Mouse (Mus musculus): ENCODE measurements at regions not wholly inside any gene's neighbourhood (a gene's known extent, or its start where the extent isn't known, plus 50 kb on each side); places are given as distances from the start of the nearest gene placed in this dataset.
"Not testable (repeated sequence)": the region's sequence is repeated elsewhere in the genome, so short reads cannot be mapped to it uniquely, and the experiment has no call there.

- DNase-seq (ENCODE audit: low spot score) = not testable (repeated sequence)
Measured at GRCm38 (mm10) chr11:40159161-40159560, 535.8 kb downstream of the Mat2b start.

GRCm38 (mm10) chr11:40149312-40149711 is 545.7 kb downstream of the Mat2b start:
- peak; percentile 74 for DNase-seq (ENCODE audit: low spot score)

GRCm38 (mm10) chr11:40137803-40138202 is 557.2 kb downstream of the Mat2b start:
- no peak for DNase-seq (ENCODE audit: low spot score)

GRCm38 (mm10) chr11:40102613-40103012 is 592.4 kb downstream of the Mat2b start:
- no peak for DNase-seq (ENCODE audit: low spot score)

GRCm38 (mm10) chr11:40074317-40074716 is 620.7 kb downstream of the Mat2b start:
- DNase-seq (ENCODE audit: low spot score) = no peak

- no peak for DNase-seq (ENCODE audit: low spot score)
Measured at GRCm38 (mm10) chr11:40050503-40050902, 644.5 kb downstream of the Mat2b start.

GRCm38 (mm10) chr11:40027511-40027910 is 667.5 kb downstream of the Mat2b start:
- DNase-seq (ENCODE audit: low spot score) = no peak

GRCm38 (mm10) chr11:39999483-39999882 is 695.5 kb downstream of the Mat2b start:
- no peak for DNase-seq (ENCODE audit: low spot score)

- no peak for DNase-seq (ENCODE audit: low spot score)
Measured at GRCm38 (mm10) chr11:39998612-39999011, 696.4 kb downstream of the Mat2b start.

GRCm38 (mm10) chr11:39972585-39972984 is 722.4 kb downstream of the Mat2b start:
- DNase-seq (ENCODE audit: low spot score) = no peak

GRCm38 (mm10) chr11:39963705-39964104 is 731.3 kb downstream of the Mat2b start:
- DNase-seq (ENCODE audit: low spot score) = no peak

GRCm38 (mm10) chr11:39954426-39954825 is 740.6 kb downstream of the Mat2b start:
- DNase-seq (ENCODE audit: low spot score) = no peak

- no peak for DNase-seq (ENCODE audit: low spot score)
Measured at GRCm38 (mm10) chr11:39944196-39944595, 750.8 kb downstream of the Mat2b start.

- no peak for DNase-seq (ENCODE audit: low spot score)
Measured at GRCm38 (mm10) chr11:39934216-39934615, 760.8 kb downstream of the Mat2b start.

- DNase-seq (ENCODE audit: low spot score) = no peak
Measured at GRCm38 (mm10) chr11:39923977-39924527, 771.0 kb downstream of the Mat2b start.

GRCm38 (mm10) chr11:39917716-39918347 is 777.2 kb downstream of the Mat2b start:
- DNase-seq (ENCODE audit: low spot score) = no peak

GRCm38 (mm10) chr11:39899644-39900225 is 795.3 kb downstream of the Mat2b start:
- no peak for DNase-seq (ENCODE audit: low spot score)

GRCm38 (mm10) chr11:39883305-39883704 is 811.7 kb downstream of the Mat2b start:
- no peak for DNase-seq (ENCODE audit: low spot score)

GRCm38 (mm10) chr11:39868451-39868979 is 826.5 kb downstream of the Mat2b start:
- DNase-seq (ENCODE audit: low spot score) = no peak

Data from testis, postnatal 10 days (tissue).